Mouse (Mus musculus): ENCODE data around the gene Gm28051.

The Gm28051 gene

DNA sequence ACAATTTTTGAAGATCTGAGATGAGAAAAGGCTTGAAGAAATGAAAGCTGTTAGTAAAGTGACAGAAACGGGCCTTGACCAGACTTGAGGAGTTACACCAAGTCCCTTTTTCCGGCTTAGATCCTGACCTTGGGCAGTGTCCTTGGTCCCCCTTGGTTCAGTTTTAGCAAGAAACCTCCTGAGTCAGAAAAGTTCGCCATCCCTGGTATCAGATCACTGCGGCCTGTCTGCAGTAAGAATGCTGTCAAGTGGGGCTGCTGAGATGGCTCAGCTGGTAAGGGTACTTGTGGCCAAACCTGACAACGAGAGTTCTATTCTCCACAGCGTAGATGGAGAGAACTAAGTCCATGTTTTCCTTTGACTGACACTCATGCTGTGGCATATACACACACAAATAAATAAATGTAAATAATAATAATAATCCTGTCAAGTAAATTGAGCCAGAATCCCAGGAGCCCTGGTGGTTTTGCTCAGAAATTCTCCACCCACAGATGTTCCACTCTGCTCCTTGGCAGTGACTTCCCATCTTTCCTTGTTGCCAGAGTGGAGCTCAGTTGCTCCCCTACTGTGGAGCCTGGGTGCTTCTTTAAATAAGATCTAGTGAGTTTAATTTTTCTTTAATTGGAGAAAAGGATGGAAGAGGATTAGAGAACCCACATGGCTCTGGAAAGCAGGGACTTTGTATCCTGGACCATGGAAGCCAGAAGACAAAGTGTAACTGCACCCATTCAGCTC is 51.5 kb downstream of the Gm28051 start:
- no peak for DNase-seq (ENCODE audit: low read depth, low spot score)

DNA sequence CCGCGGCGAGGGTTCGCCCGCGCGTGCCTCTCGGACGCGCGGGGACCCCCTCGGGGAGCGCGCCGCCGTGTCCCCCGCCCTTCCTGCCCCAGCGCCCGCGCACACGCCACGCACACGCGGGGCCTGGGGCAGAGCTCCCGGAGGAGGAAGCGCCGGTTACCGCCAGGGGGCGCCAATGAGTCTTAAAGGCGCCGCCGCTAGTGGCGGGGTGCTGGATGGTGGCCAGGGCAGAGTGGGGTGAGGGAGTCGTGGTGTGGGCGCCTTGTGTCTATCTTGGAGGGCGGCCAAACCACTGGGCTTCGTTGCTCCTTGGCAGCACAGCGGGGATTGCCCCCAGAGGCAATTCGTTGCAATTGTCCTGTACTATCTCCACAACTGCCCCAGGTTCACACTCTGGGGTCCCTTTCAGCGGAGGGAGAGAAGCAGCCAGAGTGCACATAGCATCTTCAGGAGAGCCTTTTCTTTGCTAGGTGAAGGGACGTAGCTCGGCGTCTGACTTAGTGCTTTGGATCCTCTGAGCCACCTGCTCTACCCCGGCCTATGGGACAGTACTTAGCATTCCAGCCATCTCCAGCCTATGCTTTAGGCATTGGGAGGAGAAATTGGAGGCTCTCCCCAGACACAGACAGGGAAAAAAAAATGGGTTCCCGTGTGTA is 52.2 kb downstream of the Gm28051 start:
- DNase-seq (ENCODE audit: low read depth, low spot score), result peak; percentile 62

DNA sequence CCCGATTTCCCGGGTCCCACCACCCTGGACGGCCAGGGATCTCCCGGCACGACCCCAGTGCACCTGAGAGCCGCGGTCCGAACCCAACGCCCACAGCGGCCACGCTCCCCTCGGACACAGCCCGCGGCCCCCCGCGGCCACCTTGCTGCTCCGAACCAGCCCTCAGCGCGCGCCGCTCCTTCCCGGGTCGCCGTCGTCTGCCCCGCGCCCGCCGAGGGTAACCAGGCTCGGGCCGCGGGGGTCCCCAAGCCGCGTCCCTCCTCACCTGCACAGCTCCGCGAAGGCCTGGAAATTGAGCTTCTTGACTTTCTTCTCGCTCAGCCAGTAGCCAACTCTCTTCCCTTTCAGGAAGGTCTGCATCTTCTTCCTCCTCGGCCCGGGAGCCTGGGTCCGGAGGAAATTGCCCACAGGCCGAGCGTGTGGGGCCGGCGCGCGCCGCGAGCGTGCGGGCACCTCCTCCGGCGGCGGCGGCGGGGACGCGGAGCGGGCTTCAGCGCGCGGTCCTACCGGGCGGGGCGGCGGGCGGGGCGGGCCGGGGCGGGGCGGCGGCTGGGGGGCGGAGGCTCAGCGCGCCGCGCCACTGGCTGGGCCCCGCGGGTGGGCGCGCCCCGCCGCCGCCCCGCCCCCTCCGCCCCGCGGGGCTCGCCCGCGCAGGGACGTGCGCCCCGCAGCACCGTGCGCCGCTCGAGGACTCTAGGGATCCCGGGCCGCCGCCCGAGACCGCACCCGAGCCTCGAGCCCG is 52.9 kb downstream of the Gm28051 start, which contains the start of gene Itpk1:
Gene Itpk1 (minus strand): TSS at position 474 of the 742 bp plus-strand sequence.
- peak; percentile 54 for DNase-seq (ENCODE audit: low read depth, low spot score)

DNA sequence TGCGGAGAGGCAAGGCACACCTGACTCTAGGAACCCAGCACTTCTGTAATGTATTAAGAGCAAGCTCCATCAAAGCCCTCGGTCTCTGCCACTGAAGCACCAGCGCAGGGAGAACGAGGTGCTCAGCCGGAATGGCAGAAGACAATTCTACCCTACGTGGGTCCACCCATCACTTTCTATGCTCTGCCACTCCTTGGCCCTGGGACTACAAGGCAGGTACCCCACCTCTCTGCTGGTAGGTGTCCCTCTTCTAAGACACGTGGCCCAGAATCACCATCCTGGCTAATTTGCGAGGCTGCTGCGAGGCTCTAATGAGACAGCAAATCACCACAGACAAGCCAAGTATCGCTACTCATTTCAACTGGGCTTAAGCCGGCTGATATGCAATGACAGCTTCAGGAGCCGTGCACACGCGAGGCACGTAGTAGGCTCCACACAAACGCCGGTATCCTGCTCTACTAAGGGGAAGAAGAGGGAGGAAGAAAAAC is 53.6 kb downstream of the Gm28051 start:
- DNase-seq (ENCODE audit: low read depth, low spot score), result no peak

DNA sequence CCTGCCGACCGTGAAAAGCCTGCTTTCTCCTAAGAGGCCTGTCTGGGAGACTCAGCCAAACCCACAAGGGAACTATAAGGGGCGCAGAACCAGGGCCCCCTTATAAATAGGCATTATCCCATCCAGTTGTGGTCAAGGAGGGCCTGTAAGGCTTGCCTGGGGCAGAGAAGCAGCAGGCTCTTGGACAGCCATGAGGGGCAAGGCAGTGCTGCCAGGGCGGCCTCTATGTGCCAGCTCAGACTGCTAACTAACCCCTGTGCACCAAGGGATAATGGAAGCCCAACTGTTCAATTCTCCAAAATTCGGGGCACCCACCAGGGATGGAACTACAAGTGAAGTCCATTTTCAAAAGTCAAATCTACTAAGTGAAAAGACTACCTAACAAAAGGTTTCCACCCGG is 54.1 kb downstream of the Gm28051 start:
- DNase-seq (ENCODE audit: low read depth, low spot score), result no peak

DNA sequence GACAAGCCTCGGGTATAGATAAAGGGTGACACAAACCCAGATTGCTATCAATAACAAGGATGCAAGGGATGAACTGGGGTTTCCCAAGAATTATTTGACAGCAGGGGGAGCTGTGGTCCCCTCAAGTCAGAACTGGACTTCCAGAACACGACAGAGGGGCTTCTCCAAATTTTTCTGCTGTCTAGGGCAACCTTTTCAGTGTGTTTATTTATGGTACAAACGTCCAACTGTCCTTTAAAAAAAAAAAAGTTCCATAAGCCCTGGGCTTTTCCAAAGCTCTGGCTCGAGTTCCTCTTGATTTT is 54.5 kb downstream of the Gm28051 start:
- DNase-seq (ENCODE audit: low read depth, low spot score), result no peak

DNA sequence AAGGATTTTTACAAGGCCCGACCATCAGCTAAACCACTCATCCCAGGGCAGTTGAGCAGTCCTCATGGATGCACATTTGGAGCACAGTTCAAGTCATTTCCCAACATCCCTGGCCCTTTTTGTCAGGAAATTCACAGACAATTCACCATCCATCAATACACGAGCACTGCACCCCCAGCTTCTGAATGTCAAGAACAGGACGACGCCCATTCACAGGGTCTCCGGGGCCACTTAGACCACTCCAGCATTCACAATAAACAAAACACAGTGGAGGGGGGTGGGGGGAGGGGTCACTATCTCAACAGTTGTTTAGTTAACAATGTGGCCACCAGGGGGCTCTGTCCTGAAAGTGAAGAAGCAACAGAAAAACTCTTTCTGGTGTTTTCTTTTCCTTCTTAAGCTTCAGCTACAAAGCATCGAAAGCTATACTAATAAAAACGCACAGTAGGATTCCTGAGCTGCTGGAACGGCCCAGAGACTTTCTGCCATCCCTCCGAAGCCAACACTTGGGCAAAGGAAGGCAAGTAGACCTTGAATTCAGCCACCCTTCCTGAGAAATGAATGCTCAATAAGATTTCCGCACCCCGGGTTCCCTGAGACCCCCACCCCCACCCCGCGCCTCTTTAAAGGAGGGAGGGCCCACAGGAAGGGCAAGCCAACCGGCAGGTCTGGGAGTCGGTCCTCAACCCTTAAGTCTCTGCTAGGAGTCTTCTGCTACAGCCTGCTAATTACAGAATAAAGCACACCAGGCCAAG is 55.0 kb downstream of the Gm28051 start:
- DNase-seq (ENCODE audit: low read depth, low spot score), result peak; percentile 71

DNA sequence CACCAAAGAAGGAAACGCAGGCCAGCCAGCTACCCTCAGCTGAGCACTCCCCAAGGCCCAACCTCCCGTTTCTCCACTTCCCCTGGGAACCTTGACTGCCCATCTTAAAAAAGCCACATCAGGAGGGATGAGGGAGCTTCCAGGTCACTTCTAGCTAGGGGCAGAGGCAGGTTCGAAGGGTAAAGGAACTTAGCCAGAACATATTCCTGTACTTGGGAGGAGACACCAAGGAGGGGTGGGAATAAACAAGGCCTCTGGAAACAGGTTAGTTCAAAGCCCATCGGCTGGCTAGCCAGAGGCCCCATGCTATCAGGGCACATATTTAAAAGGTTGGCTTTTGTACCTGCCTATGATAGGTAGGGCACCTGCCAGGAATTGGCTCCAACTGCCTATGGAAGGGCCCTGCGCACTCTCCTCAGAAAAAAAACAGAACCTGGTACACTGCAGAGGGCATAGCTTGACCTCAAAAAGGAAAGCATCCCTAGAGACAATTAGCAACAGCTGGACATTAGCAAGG is 55.8 kb downstream of the Gm28051 start:
- DNase-seq (ENCODE audit: low read depth, low spot score), result no peak

DNA sequence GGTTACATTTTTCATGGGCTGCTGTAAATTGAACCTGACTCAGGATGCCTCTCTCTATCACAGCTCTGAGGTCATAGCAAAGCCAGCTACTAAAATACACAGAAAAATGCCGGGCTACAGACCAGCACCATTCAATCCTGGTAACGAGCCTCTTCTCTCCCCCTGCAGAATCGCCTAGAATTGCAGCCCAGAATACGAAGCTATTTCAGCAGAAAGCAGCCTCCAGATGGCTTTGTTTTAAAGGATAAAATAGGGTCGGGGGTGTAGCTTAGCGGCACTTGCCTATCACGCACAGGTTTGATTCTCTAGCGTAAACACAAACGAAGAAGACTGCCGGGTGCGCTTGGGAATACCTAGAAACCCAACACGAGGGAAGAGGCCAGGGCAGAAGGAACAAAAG is 57.1 kb downstream of the Gm28051 start:
- DNase-seq (ENCODE audit: low read depth, low spot score), result no peak

DNA sequence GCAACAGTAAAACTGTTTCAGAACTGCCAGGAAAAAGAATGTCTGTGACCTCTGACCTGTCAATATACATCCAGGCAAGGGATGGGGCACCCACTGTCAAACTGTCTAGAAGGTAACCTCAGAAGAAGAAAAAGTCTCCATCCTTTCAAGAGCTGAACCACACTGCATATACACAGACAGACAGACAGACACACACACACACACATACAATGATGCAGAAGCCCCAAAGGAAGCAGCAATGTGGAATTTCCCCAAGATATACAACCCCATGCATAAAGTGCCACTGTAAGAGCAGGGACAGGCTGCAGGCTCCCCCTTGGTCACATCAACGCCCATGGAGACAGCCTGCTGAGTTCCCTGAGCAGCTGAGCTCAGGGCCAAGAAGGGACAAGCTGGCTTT is 58.4 kb downstream of the Gm28051 start:
- DNase-seq (ENCODE audit: low read depth, low spot score), result no peak

DNA sequence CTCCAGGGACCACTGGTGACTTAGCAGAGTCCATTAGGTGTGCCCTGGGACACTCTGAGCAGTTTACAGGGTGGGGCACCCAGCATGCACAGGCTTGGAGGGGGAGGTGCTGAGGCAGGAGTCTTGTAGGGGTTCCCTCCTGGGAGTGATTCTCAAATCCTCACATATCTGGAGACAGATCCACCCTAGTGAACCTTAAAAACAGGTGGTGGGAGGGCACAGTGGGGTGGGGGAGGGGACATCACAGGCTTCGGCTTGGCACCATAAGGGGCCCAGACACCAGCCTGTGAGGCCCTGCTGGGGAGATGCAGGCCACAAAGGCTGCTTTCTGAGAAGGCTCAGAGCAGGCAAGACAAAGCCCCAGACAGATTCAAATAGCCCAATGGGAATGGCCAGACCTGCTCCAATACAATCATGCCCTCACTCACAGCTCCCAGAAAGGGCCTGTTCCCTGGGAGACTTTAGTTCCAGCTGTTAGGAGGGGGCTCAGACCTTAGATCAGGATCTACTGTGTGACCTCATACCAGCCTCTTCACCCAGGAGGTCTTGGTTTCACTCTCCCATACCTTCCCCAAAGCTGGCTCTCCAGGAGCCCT is 59.4 kb downstream of the Gm28051 start:
- no peak for DNase-seq (ENCODE audit: low read depth, low spot score)

DNA sequence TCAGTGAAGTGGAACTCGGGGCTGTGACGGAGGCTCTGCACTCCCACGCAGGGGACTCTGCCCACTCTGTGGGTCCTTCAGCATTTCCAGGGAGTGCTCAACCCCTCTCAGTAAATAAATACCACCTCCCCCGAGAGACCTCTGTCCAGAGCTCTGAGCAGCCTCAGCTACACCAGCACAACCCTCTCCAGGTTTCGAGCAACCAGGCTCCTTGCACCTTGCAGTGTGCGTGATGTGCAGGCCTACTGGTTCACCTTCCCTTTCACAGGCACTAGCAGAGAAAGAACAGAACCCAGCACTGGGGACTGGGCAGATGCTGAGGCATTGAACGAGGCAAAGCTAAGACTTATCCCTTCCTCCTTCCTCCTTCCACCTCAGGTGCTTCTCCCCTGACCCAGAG is 60.2 kb downstream of the Gm28051 start:
- no peak for DNase-seq (ENCODE audit: low read depth, low spot score)

DNA sequence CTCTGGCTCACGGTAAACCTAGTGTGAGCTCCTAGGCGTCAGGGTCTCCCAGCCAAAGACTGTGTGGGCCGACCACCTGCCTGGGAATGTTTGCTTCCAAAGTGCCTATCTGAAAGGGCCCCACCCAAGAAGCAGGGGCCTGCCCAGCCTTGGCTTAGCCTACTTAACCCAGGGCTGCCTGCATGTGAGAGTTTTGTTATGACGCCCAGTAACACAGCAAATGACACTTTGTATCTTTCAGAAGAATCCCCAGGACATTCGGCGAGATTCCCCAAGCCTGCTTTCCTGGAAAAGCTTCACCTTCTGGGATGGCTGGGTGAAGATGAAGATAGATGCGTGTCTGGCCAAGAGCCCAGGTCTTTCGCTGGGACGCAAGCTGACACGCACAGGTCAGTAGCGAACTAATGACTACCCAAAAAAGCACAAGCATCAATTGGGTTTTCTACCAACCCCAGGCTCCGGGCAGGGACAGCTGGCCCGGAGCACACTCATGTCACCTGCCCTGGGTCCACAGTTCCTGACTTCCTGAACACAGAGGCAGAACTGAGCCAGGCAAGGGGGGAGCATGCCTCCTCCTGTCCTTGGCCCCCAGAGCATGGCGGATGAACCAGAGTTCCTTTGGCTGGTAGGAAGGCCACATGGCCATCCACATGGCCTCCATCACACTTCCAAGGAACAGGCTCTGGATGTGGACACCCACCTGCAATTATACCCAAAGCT is 60.8 kb downstream of the Gm28051 start:
- no peak for DNase-seq (ENCODE audit: low read depth, low spot score)

DNA sequence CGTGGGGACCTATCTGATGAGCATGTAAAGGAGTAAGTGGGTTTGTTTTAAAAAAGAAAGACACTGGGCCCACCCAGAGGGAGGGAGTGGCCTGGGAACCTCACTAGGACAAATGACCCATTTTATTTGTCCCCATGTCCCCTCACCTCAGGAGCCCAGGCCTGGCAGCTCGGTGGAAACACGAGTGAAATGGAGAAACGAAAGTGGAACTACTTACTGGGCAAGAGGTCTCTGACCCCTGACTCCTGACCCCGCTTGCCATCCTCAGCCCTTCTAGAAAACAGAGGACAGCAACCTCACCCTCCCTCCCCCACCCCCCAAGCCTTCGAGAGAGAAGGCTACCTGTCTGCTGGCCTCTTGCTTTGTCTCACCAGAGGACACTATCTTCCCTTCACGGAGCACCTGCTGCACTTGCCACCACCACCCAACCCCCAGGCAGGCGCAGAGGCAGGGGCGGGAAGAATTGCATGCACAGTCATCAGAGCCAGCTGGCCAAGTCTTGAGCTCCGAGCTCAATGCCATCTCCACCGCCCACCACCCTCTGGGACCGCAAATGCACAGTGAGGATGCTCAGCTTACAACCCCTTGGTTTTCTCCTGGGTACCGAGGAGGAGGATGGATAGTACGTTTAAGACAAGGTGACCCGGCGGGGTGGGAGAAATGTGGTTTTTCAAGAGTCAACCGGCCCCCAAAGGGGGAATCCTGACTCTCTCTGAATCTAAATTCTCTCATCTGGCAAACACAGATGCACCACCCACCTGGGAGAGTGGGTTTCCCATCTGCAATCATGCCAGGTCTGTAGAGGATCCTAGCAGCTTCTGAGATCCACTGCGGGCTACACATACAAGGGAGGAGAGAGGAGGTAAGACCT is 62.0 kb downstream of the Gm28051 start:
- DNase-seq (ENCODE audit: low read depth, low spot score), result no peak

DNA sequence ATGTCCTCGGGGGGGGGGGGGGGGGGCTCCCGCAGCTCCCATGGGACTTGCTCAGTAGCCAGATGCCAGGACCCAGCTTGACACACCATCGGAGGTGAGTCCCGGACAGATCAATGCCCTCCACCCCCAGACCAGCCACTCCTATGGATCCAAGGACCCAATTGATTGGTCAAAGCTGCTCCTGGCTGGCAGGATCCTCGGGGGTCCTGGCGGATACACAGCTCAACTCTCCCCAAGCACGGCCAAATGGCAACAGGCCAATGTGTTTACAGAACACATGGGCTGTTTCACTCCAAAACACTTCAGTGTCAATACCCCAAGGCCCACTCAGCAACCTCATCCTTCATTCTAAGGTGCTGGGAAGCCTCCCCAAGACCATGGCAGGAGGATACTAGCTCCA is 65.8 kb downstream of the Gm28051 start:
- DNase-seq (ENCODE audit: low read depth, low spot score), result no peak

DNA sequence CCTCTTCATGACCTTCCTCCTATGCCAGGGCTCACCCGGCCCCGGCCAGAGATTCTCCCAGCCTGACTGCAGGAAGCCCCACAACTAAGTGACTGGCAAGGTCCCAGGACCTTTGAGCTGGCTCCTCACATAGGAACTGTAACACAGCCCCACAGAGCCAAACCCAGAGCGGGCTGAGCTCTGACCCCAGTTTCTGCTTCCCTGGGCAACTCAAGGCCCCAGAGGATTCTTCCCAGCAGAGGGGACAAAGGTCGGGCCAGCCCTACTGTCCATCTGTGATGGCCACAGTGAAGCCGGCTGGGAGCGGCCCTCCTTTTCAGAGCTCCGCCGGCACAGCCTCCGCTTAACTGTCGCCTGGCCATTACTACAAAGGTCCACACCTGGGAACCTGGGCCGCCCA is 66.4 kb downstream of the Gm28051 start:
- DNase-seq (ENCODE audit: low read depth, low spot score), result no peak

DNA sequence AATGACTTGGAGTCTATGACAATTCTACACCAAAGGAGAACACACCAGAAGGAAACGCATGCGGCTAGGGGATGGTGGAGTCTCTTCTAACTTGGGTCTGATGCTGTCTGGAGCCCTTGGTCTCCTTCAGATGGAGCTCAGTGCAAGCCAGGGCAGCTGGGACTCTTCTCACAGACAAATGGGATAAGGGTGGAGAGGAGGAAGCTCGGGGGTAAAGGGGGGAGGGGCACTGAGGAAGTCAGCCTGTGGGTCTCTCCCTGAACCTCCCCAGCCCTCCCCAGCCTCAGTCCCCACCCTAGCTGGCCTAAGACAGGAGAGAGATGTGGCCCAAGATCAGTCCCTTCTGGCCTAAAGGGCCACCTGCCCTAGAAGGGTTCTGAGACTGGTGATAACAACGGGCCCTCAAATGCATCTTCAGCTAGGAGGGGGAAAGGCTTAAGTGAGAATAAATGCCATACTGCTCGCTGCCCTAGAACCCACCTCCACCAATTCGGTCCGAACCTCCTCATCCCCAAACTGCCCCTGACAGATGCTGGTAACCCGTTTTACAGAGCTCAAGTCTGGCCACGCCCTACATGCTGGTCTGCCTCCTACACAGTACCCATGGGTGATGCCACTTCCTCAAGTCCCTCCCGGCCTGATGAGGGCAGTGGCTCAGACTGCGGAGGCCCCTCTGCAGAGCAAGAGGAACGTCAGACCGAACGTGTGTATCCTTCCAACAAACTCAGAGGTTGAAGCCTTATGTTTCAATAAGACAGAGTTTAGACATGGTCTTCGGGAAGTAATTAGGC is 67.6 kb downstream of the Gm28051 start:
- DNase-seq (ENCODE audit: low read depth, low spot score), result no peak

DNA sequence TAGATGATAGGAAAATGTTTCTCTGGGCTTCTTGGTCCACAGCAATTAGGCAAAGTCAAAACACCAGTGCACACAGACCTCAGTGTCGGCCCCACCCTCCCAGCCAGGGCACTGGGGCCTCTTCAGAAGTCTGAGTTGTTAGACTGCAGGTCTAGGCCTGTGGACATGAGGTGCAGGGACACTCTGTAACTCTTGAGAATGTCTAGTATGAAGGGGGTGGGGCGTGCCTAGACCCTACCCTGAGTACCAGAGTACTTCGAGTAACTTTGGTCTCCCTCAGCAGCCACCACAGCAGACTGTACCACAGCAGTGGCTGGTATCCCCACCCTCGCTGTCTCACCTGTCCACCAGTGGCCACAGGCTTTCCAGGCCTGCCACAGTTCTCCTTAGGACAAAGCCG is 71.2 kb downstream of the Gm28051 start:
- DNase-seq (ENCODE audit: low read depth, low spot score), result no peak

DNA sequence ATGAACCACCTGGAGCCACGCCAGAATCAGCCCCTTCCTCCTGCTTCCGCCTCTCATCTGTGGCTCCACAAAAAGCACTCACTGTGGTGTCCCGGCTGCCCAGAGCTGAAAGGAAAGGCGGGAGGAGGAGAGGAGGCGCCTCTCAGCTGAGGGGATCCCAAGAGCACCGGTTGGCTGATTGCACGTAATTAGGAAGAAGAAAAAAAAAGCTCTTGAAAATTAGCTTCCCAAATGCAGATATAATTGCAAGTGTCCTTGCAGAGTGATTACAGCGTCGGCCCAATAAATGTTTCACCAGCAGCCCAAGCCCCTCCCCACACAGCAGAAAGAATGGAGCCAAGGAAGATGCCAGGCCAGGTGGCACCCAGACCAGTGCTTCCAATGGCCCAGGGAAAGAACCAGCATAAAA is 72.0 kb downstream of the Gm28051 start:
- DNase-seq (ENCODE audit: low read depth, low spot score), result no peak
